Mouse (Mus musculus) layer of hippocampus, adult 6 months (tissue): ENCODE data around the gene Hsd3b1. TPM values are rescaled to one million over a fixed set of nuclear protein-coding genes. Genes with fewer than 3 reads are reported as not detected.

Source experiments
- long read RNA-seq, 2 experiments: library from polyadenylated mRNA; unstranded; transcript quantifications; one replicate each; pipeline ENCODE4 v2.0.0; 2019 to 2020
- polyA plus RNA-seq: library from polyadenylated mRNA; unstranded; fragments of <200 nt; fragmentation: Nextera tagmentation; gene quantifications from 2 replicates; pipeline ENCODE4 v1.2.3, GENCODE M21; 2021

The Hsd3b1 gene
- not detected in 2 replicates for polyA plus RNA-seq
- long read RNA-seq, experiment 1 = 0 reads
- long read RNA-seq, experiment 2, partial matches to known transcripts = 1 of 1 reads
- long read RNA-seq, experiment 2, other reads (novel, unspliced or antisense) = 0 of 1 reads

DNA sequence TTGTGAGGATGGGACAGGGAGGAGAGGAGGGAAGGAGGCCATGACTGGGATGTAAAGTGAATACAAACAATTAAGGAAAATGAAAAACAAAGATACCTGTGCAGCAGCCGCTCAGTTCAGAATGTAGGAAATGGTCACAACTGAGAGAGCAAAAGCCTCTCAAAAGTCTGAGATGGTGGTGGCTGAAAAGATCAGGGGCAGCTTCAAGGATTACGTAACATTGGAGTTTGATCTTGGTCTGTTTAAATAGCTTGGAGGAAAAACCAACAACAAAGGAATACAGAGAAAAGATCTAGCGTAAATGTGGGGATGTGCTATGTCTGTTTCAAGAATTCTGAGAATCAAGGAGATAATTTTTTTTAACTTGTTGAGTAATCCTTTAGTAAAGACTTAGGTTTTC, at the start of gene Hsd3b1:
Hsd3b1 (minus strand) TSS at position 219 of the 400 bp plus-strand sequence.

DNA sequence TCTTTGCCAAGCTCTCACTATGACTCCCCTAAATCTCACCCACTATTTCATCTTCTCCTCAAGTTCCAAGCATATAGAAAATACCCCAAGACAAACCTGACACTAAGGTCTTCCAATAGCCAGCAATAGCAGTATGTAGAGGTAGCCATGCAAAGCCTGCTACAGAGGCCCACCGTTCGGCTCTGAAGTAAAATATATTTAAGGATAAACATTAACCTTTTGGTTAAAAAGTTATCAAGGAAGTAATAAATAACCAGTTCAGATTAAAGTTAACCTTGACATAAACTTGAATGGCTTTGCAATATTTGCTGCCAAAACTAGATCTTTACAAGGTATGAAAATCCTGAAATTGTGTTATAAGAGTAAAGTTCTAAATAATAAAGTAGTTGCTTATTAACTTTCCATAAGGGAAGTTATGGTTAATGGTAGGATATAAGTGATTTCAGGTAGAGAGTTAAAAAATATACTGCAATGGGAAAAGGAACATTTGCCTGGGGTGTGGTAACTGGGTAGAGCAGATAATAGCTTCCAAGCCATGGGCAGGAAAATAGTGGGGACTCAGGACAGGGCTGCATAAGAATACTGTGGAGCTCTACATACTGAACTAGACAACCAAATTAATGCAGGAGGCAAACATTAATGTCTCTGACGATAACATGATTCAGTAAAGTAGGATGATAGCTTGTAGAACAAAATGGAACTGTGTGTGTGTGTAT, 33.6 kb upstream of the Hsd3b1 start, which contains the start of gene Hao2:
Hao2 (minus strand) TSS at position 183 of the 716 bp plus-strand sequence.

DNA sequence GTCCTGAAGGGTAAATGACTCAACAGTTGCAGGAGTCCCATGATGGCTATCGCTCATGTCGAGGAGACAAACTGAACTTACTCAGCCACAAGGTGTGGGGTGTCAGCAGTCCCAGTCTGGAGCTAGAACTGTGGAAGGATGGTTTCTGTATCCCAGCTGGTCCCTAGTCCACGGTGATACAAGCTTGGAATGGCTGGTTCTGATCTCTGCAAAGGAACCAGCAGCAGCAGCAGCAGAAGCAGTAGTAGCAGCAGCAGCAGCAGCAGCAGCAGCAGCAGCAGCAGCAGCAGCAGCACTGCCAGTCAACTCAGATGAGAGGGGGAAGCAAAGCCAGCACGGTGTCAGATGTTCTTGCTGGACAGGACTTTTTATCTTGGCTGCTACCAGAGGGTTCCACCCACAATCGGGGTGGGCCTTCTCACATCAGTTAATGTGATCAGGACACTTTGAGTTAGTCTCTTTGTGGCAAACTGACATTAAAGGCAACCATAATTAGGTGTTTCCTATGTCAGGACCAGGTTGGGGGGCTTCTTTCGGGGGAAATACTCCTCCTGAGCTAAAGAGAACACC, 45.4 kb downstream of the Hsd3b1 start, which contains the start of gene Hsd3b6:
Hsd3b6 (minus strand) TSS at position 343 of the 570 bp plus-strand sequence.

Other genes starting within 250 kb of the Hsd3b1 start
- not detected in 2 replicates for gene Hsd3b5, start 229.5 kb downstream of the Hsd3b1 start, polyA plus RNA-seq
- gene Hsd3b2, start 135.3 kb downstream of the Hsd3b1 start, polyA plus RNA-seq = not detected in 2 replicates
- not detected in 2 replicates for gene Hsd3b3, start 96.7 kb downstream of the Hsd3b1 start, polyA plus RNA-seq
- gene Hsd3b6, start 45.4 kb downstream of the Hsd3b1 start, polyA plus RNA-seq = not detected in 2 replicates
- gene Hao2, start 33.4 kb upstream of the Hsd3b1 start, polyA plus RNA-seq = not detected in 2 replicates